Mouse (Mus musculus) ES-E14 (cell line): ENCODE data around the gene Mitf.

ENCODE experiments used
- CHD2 ChIP-seq: IDR thresholded peaks from 2 replicates; pipeline ENCODE4 v1.6.1; 2014; ENCODE audit warnings: mild to moderate bottlenecking, low read depth, low read length, inconsistent platforms
- HCFC1 ChIP-seq: IDR thresholded peaks from 2 replicates; pipeline ENCODE4 v1.6.1; 2012; ENCODE audit warnings: low read length, inconsistent platforms, borderline replicate concordance; ENCODE audit not compliant: insufficient read depth
- ZC3H11A ChIP-seq: IDR thresholded peaks from 2 replicates; pipeline ENCODE4 v1.6.1; 2012; ENCODE audit warnings: low read depth, mild to moderate bottlenecking, inconsistent platforms, low read length, borderline replicate concordance
- ZNF384 ChIP-seq: IDR thresholded peaks from 2 replicates; pipeline ENCODE4 v1.6.1; 2012; ENCODE audit warnings: low read depth, low read length, inconsistent platforms

- TF ChIP-seq HCFC1 (no peak), ZC3H11A (peak; percentile 77), ZNF384 (no peak), CHD2 (no peak)
Measured at GRCm38 (mm10) chr6:97759301-97759700, 47.6 kb upstream of the Mitf start.
